Mouse (Mus musculus) heart, embryonic 13.5 days (tissue): ENCODE results near the gene Tpst1. TPM values are rescaled to one million over a fixed set of nuclear protein-coding genes. Genes with fewer than 3 reads are reported as not detected.

ENCODE experiments used
- ATAC-seq: fragments of 200-750 bp; cut with Nextera tagmentation; 2 replicates; pipeline ENCODE4 v1.8.0; 2017; ENCODE audit warnings: moderate TSS enrichment; ENCODE audit not compliant: insufficient number of reproducible peaks, low FRiP score, low TSS enrichment; ENCODE audit errors: extremely low read depth
- H3K27ac ChIP-seq: fragments of 300-500 bp; sonication (generic); replicated peaks from 2 replicates; pipeline ENCODE4 v1.5.1; 2015; ENCODE audit warnings: moderate library complexity, mild to moderate bottlenecking, inconsistent platforms
- H3K27me3 ChIP-seq: fragments of 300-500 bp; sonication (generic); replicated peaks from 2 replicates; pipeline ENCODE4 v1.6.1; 2015; ENCODE audit warnings: mild to moderate bottlenecking, inconsistent platforms
- H3K36me3 ChIP-seq: fragments of 300-500 bp; sonication (generic); 2 replicates; pipeline ENCODE4 v1.6.1; 2015; ENCODE audit warnings: mild to moderate bottlenecking, inconsistent platforms
- H3K4me1 ChIP-seq: fragments of 300-500 bp; sonication (generic); 2 replicates; pipeline ENCODE4 v1.6.1; 2015; ENCODE audit warnings: inconsistent platforms
- H3K4me2 ChIP-seq: fragments of 300-500 bp; sonication (generic); 2 replicates; pipeline ENCODE4 v1.6.1; 2015; ENCODE audit warnings: inconsistent platforms, mild to moderate bottlenecking, moderate library complexity
- H3K4me3 ChIP-seq: fragments of 300-500 bp; sonication (generic); 2 replicates; pipeline ENCODE4 v1.5.1; 2015; ENCODE audit warnings: moderate library complexity, mild to moderate bottlenecking, inconsistent platforms
- H3K9ac ChIP-seq: fragments of 300-500 bp; sonication (generic); 2 replicates; pipeline ENCODE4 v1.6.1; 2015; ENCODE audit warnings: inconsistent platforms, mild to moderate bottlenecking, moderate library complexity
- H3K9me3 ChIP-seq: fragments of 300-500 bp; sonication (generic); 2 replicates; pipeline ENCODE4 v1.6.1; 2016; ENCODE audit warnings: inconsistent platforms
- WGBS: fragments of 180-500 bp; shearing (Covaris S2); methylation state at CpG from one replicate; pipeline ENCODE4 v1.1.7; 2015; ENCODE audit warnings: mixed read lengths; 5-methylcytosine and 5-hydroxymethylcytosine counted together
- polyA plus RNA-seq: library from polyadenylated mRNA; unstranded; fragments of >200 nt; fragmentation: Nextera tagmentation; extraction: Ambion mirVana; gene quantifications from 2 replicates; pipeline ENCODE4 v1.2.1, GENCODE M21; 2015

Gene Tpst1
- polyA plus RNA-seq, 1 experiment from 2014 or later, result 27.2 TPM

DNA sequence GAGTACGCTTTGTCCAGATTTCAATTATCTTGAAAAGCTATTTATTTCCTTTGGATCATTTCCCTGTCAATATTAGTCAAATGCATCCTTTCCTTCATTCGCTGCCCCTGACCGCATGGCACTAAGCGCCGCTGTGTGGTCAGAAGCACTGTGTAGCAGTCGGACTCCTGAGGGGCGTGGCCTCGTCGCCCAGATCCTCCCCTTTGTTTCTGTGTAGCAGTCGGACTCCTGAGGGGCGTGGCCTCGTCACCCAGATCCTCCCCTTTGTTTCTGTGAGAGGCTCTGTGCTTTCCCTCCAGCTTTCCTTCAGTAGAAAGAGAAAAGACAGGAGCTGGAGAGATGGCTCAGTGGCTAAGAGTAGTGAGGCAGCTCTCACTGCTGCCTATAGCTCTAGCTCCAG lies 23.6 kb downstream of the Tpst1 start:
- peaks cover 4% of the 10 kb centered on the region for H3K36me3 ChIP-seq
- H3K4me2 ChIP-seq, result no peak overlapping the region
- 72% methylated on average over 12 of the region's 12 CpGs for WGBS
- H3K27ac ChIP-seq, result no peak overlapping the region
- H3K4me3 ChIP-seq, result no peak overlapping the region
- H3K4me1 ChIP-seq, result peaks cover 24% of the 10 kb centered on the region
- no peak; the same call in 1 of the 2 replicates for ATAC-seq
- no peaks in the 10 kb centered on the region for H3K9me3 ChIP-seq
- no peak overlapping the region for H3K9ac ChIP-seq
- no peaks in the 10 kb centered on the region for H3K27me3 ChIP-seq

GRCm38 (mm10) chr5:130097837-130098236 lies 24.7 kb downstream of the Tpst1 start:
- peaks cover 15% of the 10 kb centered on the region for H3K36me3 ChIP-seq
- peaks cover 24% of the 10 kb centered on the region for H3K4me1 ChIP-seq
- ATAC-seq, result no peak
- H3K4me3 ChIP-seq, result no peak overlapping the region
- no peak overlapping the region for H3K27ac ChIP-seq
- WGBS, result 9% methylated on average over 2 of the region's 2 CpGs
- no peaks in the 10 kb centered on the region for H3K9me3 ChIP-seq
- no peaks in the 10 kb centered on the region for H3K27me3 ChIP-seq
- no peak overlapping the region for H3K9ac ChIP-seq
- H3K4me2 ChIP-seq, result no peak overlapping the region

GRCm38 (mm10) chr5:130101724-130102123 lies 28.6 kb downstream of the Tpst1 start:
- peaks cover 23% of the 10 kb centered on the region for H3K36me3 ChIP-seq
- H3K27ac ChIP-seq, result no peak overlapping the region
- 91% methylated on average over 17 of the region's 17 CpGs for WGBS
- no peak overlapping the region for H3K9ac ChIP-seq
- ATAC-seq, result no peak
- no peak overlapping the region for H3K4me3 ChIP-seq
- H3K4me1 ChIP-seq, result peaks cover 20% of the 10 kb centered on the region
- H3K27me3 ChIP-seq, result no peaks in the 10 kb centered on the region
- H3K9me3 ChIP-seq, result no peaks in the 10 kb centered on the region
- no peak overlapping the region for H3K4me2 ChIP-seq

DNA sequence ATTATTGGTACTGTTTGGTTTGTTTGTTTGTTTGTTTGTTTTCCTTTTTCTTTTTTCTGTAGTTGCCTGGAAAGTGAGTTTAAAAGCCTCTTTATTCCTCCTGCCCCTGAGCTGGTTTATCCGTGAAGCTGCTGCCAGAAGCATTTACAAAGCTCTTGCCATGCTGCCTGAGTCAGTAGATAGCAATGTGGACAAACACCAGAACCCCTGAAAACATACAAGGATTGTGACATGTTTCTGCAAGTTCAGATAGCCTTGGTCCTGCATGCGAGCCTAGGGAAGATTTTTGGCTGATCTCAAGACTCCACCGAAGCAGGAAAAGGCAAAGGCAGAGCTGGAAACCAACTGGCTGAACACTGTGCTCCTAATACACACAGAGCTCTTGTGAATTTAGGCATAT lies 36.2 kb downstream of the Tpst1 start:
- no peaks in the 10 kb centered on the region for H3K4me1 ChIP-seq
- H3K27me3 ChIP-seq, result no peaks in the 10 kb centered on the region
- no peak overlapping the region for H3K9ac ChIP-seq
- H3K4me2 ChIP-seq, result no peak overlapping the region
- H3K9me3 ChIP-seq, result no peaks in the 10 kb centered on the region
- H3K4me3 ChIP-seq, result no peak overlapping the region
- 51% methylated on average over 3 of the region's 3 CpGs for WGBS
- no peak overlapping the region for H3K27ac ChIP-seq
- peaks cover 21% of the 10 kb centered on the region for H3K36me3 ChIP-seq
- no peak for ATAC-seq

DNA sequence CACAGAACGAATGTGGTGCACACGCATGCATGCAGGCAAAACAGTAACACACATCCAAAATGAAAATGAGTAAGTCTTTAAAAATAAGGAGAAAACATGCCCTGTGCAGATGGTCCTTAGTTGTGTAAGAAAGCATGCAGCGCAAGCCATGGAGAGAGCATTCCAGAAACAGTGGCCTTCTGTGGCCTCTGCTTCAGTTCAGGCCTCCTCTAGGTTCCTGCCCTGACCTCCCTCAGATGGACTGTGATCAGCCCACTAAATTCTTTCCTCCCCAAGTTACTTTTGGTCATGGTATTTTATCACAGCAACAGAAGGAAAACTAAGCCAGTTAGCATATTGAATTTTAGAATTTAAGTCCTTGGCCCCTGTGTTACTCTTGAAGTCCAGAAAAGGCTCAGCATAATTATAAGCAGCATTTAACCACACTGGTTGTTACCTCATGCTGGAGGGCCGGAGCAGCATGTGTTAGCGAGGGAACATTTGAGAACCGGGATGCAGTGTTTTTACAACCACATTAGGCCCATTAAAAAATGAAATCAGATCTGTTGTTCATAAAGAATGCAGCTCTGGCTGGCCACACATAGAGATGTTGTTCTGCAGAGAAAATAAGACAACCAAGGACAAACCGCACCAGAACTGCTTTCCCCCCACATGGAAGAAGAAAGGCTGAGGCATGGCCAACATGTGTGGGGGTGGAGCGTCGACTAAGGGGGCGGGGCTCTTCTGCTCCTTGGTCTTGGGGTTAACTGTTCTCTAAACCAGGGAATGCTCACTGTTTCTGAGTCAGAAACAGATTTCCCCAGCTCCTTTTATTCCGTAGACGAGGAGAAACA lies 37.7 kb downstream of the Tpst1 start:
- peaks cover 22% of the 10 kb centered on the region for H3K36me3 ChIP-seq
- H3K4me3 ChIP-seq, result no peak overlapping the region
- no peak overlapping the region for H3K4me2 ChIP-seq
- no peak overlapping the region for H3K27ac ChIP-seq
- H3K9ac ChIP-seq, result no peak overlapping the region
- no peaks in the 10 kb centered on the region for H3K27me3 ChIP-seq
- WGBS, result 79% methylated on average over 12 of the region's 12 CpGs
- no peak for ATAC-seq
- H3K4me1 ChIP-seq, result no peaks in the 10 kb centered on the region
- no peaks in the 10 kb centered on the region for H3K9me3 ChIP-seq

DNA sequence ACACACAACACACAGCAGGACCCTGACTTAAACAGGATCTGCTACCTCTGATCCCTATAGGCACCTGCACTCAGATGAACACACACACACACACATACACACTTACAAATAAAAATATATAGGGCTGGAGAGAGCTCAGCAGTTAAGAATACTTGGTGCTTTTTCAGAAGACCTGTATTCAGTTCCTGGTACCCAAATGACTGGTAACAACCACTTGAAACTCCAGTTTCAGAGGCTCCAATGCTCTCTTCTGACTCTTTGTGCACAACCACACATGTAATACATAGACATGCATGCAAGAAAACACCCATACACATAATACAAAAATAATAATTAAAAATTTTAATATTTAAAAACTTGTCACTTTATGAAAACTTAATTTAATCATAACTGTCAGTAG lies 39.5 kb downstream of the Tpst1 start:
- Histone ChIP-seq H3K36me3 (peaks cover 28% of the 10 kb centered on the region), H3K4me2 (no peak overlapping the region), H3K27ac (no peak overlapping the region), H3K27me3 (no peaks in the 10 kb centered on the region), H3K9ac (no peak overlapping the region), H3K4me3 (no peak overlapping the region), H3K9me3 (no peaks in the 10 kb centered on the region), H3K4me1 (no peaks in the 10 kb centered on the region)
- ATAC-seq, result no peak

DNA sequence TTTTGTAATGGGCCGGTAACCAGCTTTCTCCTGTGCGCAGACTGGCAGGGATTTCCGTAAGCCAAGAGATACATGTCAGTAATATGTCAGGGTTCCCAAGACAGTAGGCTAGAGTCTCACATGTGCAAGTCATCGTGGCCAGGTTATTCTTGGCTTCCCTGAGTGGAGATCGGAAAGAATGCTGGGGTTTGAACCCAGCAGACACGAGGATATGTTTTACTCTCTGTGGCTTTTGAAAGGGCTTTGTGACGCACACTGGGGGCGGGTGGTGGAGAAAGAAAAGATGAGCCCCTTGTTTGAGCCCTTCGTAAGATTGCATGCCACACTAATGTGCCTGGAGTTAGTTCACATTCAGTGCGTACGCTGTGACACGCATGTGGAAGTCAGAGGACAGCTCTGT lies 43.0 kb downstream of the Tpst1 start:
- no peak overlapping the region for H3K9ac ChIP-seq
- H3K27ac ChIP-seq, result no peak overlapping the region
- no peaks in the 10 kb centered on the region for H3K9me3 ChIP-seq
- no peaks in the 10 kb centered on the region for H3K27me3 ChIP-seq
- WGBS, result 79% methylated on average over 12 of the region's 12 CpGs
- H3K4me3 ChIP-seq, result no peak overlapping the region
- H3K4me1 ChIP-seq, result peaks cover 20% of the 10 kb centered on the region
- H3K36me3 ChIP-seq, result peaks cover 13% of the 10 kb centered on the region
- no peak for ATAC-seq
- H3K4me2 ChIP-seq, result no peak overlapping the region

DNA sequence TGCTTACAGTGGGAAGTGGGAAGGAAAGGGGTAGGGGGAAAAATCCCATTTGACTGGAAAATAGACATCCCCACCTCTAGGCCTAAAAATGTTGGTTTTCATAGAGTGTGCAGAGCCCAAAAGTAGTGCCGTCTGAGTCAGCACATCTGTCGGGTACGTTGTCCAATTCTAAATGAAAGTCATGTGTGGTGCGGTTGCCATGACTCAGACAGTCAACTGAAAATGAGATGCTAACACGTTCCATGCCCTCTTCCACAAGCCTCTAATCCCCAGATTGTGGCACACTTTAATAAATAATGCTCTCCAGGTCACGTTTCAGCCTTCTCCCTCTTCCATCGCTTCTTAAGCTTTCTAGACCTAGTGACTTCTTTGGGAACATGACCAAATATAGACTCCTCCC lies 43.7 kb downstream of the Tpst1 start:
- peaks cover 13% of the 10 kb centered on the region for H3K36me3 ChIP-seq
- H3K27me3 ChIP-seq, result no peaks in the 10 kb centered on the region
- no peak overlapping the region for H3K9ac ChIP-seq
- H3K4me2 ChIP-seq, result no peak overlapping the region
- WGBS, result 83% methylated on average over 7 of the region's 7 CpGs
- peaks cover 20% of the 10 kb centered on the region for H3K4me1 ChIP-seq
- no peak overlapping the region for H3K27ac ChIP-seq
- H3K4me3 ChIP-seq, result no peak overlapping the region
- no peak for ATAC-seq
- H3K9me3 ChIP-seq, result no peaks in the 10 kb centered on the region

DNA sequence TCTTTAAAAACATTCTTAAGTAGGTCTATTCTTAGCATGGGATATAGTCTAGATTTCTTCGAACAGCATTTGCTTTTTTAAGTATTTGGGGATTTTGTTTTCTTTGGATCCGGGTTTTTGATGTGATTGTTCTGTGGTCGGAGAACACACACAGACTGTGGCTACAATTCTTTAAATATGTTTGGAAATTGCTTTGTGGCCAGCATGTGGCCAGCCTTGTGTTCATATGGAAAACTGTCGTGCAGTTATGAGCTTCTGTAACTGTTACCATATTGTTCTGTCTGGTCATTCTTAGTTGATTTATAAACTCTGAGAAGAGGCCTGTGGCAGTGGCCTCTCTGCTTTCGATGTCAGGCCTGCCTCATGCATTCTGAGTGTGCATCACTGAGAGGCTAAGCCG lies 44.8 kb downstream of the Tpst1 start:
- Histone ChIP-seq H3K27ac (no peak overlapping the region), H3K4me3 (no peak overlapping the region), H3K4me2 (no peak overlapping the region), H3K9me3 (no peaks in the 10 kb centered on the region), H3K4me1 (peaks cover 20% of the 10 kb centered on the region), H3K36me3 (peaks cover 13% of the 10 kb centered on the region), H3K9ac (no peak overlapping the region), H3K27me3 (no peaks in the 10 kb centered on the region)
- WGBS, result 67% methylated on average over 6 of the region's 6 CpGs
- no peak for ATAC-seq

DNA sequence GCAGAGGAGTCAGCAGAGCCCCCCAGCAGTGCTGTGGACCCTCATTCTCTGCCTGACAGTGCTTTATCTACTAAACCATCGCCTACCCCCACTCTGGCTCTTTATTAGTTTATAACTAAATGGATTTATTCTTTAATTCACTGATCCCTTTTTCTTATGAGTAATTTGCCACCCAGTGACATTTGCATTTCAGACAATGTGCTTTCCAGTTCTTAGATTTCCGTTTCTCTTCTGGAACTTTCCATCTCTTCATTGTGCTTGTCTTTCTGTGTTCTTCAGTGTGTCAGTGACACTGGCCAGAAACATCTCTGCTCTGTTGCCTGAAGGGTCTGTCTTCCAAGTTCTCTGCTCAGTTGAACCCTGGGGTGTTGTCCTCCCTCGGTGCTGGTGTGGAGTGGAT lies 46.1 kb downstream of the Tpst1 start:
- no peak for ATAC-seq
- Histone ChIP-seq H3K36me3 (peaks cover 13% of the 10 kb centered on the region), H3K9me3 (no peaks in the 10 kb centered on the region), H3K27me3 (no peaks in the 10 kb centered on the region), H3K4me3 (no peak overlapping the region), H3K4me2 (no peak overlapping the region), H3K4me1 (peaks cover 20% of the 10 kb centered on the region), H3K9ac (no peak overlapping the region), H3K27ac (no peak overlapping the region)
- 43% methylated on average over 3 of the region's 3 CpGs for WGBS

DNA sequence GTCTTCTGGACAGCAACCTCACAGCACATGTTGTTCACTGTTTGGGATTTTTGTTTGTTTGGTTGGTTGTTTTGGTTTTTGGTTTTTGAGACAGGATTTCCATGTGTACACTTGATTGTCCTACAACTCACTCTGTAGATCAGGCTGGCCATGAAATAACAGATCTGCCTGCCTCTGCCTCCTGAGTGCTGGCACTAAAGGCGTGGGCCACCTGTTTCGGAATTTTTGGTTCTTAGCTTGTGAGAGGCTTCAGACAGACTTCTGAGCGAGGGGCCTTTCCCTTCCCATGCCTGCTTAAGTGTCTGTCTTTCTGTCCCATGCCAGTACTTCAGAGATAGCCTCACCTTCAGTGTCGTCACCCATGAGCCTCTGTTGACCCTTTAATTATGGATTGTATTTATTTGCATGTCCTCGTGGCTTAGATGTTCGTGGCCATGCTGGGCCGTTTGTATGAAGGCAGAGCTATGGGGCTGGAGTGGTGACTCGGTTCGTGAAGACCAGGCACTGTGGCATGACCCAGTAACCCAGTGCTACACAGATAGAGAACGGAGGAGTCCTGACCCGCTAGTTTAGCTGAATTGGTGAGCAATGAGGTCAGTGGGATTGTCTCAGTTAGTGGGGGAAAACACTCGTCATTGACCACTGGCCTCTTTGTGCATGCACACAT lies 47.1 kb downstream of the Tpst1 start:
- Histone ChIP-seq H3K9me3 (no peaks in the 10 kb centered on the region), H3K9ac (no peak overlapping the region), H3K27ac (no peak overlapping the region), H3K4me1 (peaks cover 20% of the 10 kb centered on the region), H3K4me3 (no peak overlapping the region), H3K4me2 (no peak overlapping the region), H3K27me3 (no peaks in the 10 kb centered on the region), H3K36me3 (peaks cover 6% of the 10 kb centered on the region)
- no peak for ATAC-seq
- 80% methylated on average over 12 of the region's 12 CpGs for WGBS

GRCm38 (mm10) chr5:130120904-130121303 lies 47.8 kb downstream of the Tpst1 start:
- Histone ChIP-seq H3K9me3 (no peaks in the 10 kb centered on the region), H3K27ac (no peak overlapping the region), H3K4me2 (no peak overlapping the region), H3K4me1 (peaks cover 20% of the 10 kb centered on the region), H3K4me3 (no peak overlapping the region), H3K36me3 (peaks cover 5% of the 10 kb centered on the region), H3K9ac (no peak overlapping the region), H3K27me3 (no peaks in the 10 kb centered on the region)
- no peak for ATAC-seq
- WGBS, result 62% methylated on average over 6 of the region's 6 CpGs
